Mouse (Mus musculus) midbrain, embryonic 11.5 days (tissue): ENCODE results near the gene Wdfy1. TPM values are rescaled to one million over a fixed set of nuclear protein-coding genes. Genes with fewer than 3 reads are reported as not detected.

Source experiments
- ATAC-seq: fragments of 200-750 bp; cut with Nextera tagmentation; 2 replicates; pipeline ENCODE4 v1.8.0; 2017; ENCODE audit warnings: moderate TSS enrichment, moderate library complexity; ENCODE audit not compliant: low FRiP score
- DNase-seq: peaks from one replicate; pipeline ENCODE4 v3.0.0; 2015; ENCODE audit warnings: low spot score; ENCODE audit errors: missing footprints
- H3K27ac ChIP-seq: fragments of 300-500 bp; sonication (generic); 2 replicates; pipeline ENCODE4 v1.5.1; 2014; ENCODE audit warnings: low read depth, low read length
- H3K27me3 ChIP-seq: fragments of 300-500 bp; sonication (generic); 2 replicates; pipeline ENCODE4 v1.6.1; 2014; ENCODE audit warnings: mild to moderate bottlenecking, low read length, moderate library complexity, mixed read lengths; ENCODE audit not compliant: control insufficient read depth, insufficient read depth
- H3K36me3 ChIP-seq: fragments of 300-500 bp; sonication (generic); 2 replicates; pipeline ENCODE4 v1.6.1; 2014; ENCODE audit warnings: mild to moderate bottlenecking, low read length, moderate library complexity, mixed read lengths; ENCODE audit not compliant: control insufficient read depth, insufficient read depth
- H3K4me1 ChIP-seq: fragments of 300-500 bp; sonication (generic); 2 replicates; pipeline ENCODE4 v1.6.1; 2014; ENCODE audit warnings: low read length; ENCODE audit not compliant: control insufficient read depth, insufficient read depth
- H3K4me2 ChIP-seq: fragments of 300-500 bp; sonication (generic); 2 replicates; pipeline ENCODE4 v1.6.1; 2014; ENCODE audit warnings: mild to moderate bottlenecking, moderate library complexity
- H3K4me3 ChIP-seq: fragments of 300-500 bp; sonication (generic); 2 replicates; pipeline ENCODE4 v1.5.1; 2014; ENCODE audit warnings: low read depth, low read length
- H3K9ac ChIP-seq: fragments of 300-500 bp; sonication (generic); 2 replicates; pipeline ENCODE4 v1.6.1; 2014; ENCODE audit warnings: low read length
- H3K9me3 ChIP-seq: fragments of 300-500 bp; sonication (generic); 2 replicates; pipeline ENCODE4 v1.6.1; 2016; ENCODE audit warnings: low read length; ENCODE audit not compliant: control insufficient read depth
- WGBS: fragments of 180-500 bp; shearing (Covaris S2); extraction: QIAGEN DNeasy Blood & Tissue Kit; methylation state at CpG from one replicate; pipeline ENCODE4 v1.1.7; 2014; 5-methylcytosine and 5-hydroxymethylcytosine counted together
- polyA plus RNA-seq: library from polyadenylated mRNA; unstranded; fragments of >200 nt; fragmentation: Nextera tagmentation; extraction: Ambion mirVana; gene quantifications from 2 replicates; pipeline ENCODE4 v1.2.1, GENCODE M21; 2014

Wdfy1 gene
- polyA plus RNA-seq, 1 experiment from 2014 or later: 49.1 TPM

GRCm38 (mm10) chr1:79756417-79756816, 19.5 kb downstream of the Wdfy1 start:
- H3K4me2 ChIP-seq: no peak overlapping the region
- H3K27me3 ChIP-seq: no peaks in the 10 kb centered on the region
- no peak overlapping the region for H3K4me3 ChIP-seq
- no peaks in the 10 kb centered on the region for H3K9me3 ChIP-seq
- 94% methylated on average over 5 of the region's 5 CpGs for WGBS
- no peak overlapping the region for H3K27ac ChIP-seq
- H3K9ac ChIP-seq: no peak overlapping the region
- ATAC-seq (no peak), DNase-seq (peak; percentile 66)
- no peaks in the 10 kb centered on the region for H3K36me3 ChIP-seq
- peaks cover 6% of the 10 kb centered on the region for H3K4me1 ChIP-seq

- DNase-seq: peak; percentile 54
- no peak overlapping the region for H3K4me3 ChIP-seq
- 86% methylated on average over 2 of the region's 2 CpGs for WGBS
- no peaks in the 10 kb centered on the region for H3K27me3 ChIP-seq
- H3K36me3 ChIP-seq: no peaks in the 10 kb centered on the region
- H3K4me2 ChIP-seq: no peak overlapping the region
- no peak overlapping the region for H3K27ac ChIP-seq
- peaks cover 3% of the 10 kb centered on the region; the same call in 1 of the 2 replicates for H3K4me1 ChIP-seq
- no peak for ATAC-seq
- H3K9ac ChIP-seq: no peak overlapping the region
- H3K9me3 ChIP-seq: no peaks in the 10 kb centered on the region; the same call in 1 of the 2 replicates
Measured at GRCm38 (mm10) chr1:79755376-79755775, 20.6 kb downstream of the Wdfy1 start.

- H3K9ac ChIP-seq: no peak overlapping the region
- H3K36me3 ChIP-seq: no peaks in the 10 kb centered on the region
- H3K4me1 ChIP-seq: peaks cover 3% of the 10 kb centered on the region; the same call in 1 of the 2 replicates
- ATAC-seq (no peak), DNase-seq (no peak)
- 90% methylated on average over 3 of the region's 3 CpGs for WGBS
- H3K9me3 ChIP-seq: no peaks in the 10 kb centered on the region; the same call in 1 of the 2 replicates
- no peaks in the 10 kb centered on the region for H3K27me3 ChIP-seq
- no peak overlapping the region for H3K4me3 ChIP-seq
- no peak overlapping the region for H3K27ac ChIP-seq
- H3K4me2 ChIP-seq: no peak overlapping the region
Measured at GRCm38 (mm10) chr1:79754936-79755335, 21.0 kb downstream of the Wdfy1 start.

GRCm38 (mm10) chr1:79753456-79753855, 22.5 kb downstream of the Wdfy1 start:
- H3K9me3 ChIP-seq: no peaks in the 10 kb centered on the region; the same call in 1 of the 2 replicates
- 92% methylated on average over 3 of the region's 3 CpGs for WGBS
- no peaks in the 10 kb centered on the region for H3K27me3 ChIP-seq
- DNase-seq (peak; percentile 33), ATAC-seq (no peak)
- H3K4me2 ChIP-seq: no peak overlapping the region
- no peaks in the 10 kb centered on the region for H3K36me3 ChIP-seq
- no peak overlapping the region for H3K9ac ChIP-seq
- no peaks in the 10 kb centered on the region for H3K4me1 ChIP-seq
- H3K4me3 ChIP-seq: no peak overlapping the region
- no peak overlapping the region for H3K27ac ChIP-seq

- H3K4me2 ChIP-seq: no peak overlapping the region
Measured at GRCm38 (mm10) chr1:79752714-79753340, 23.1 kb downstream of the Wdfy1 start.

GRCm38 (mm10) chr1:79752015-79752695, 23.8 kb downstream of the Wdfy1 start:
- 87% methylated on average over 7 of the region's 7 CpGs for WGBS
- no peak overlapping the region for H3K4me3 ChIP-seq
- ATAC-seq (no peak), DNase-seq (no peak)
- no peak overlapping the region for H3K27ac ChIP-seq
- no peaks in the 10 kb centered on the region for H3K4me1 ChIP-seq
- no peaks in the 10 kb centered on the region for H3K27me3 ChIP-seq
- no peaks in the 10 kb centered on the region; the same call in 1 of the 2 replicates for H3K9me3 ChIP-seq
- H3K4me2 ChIP-seq: no peak overlapping the region
- H3K9ac ChIP-seq: no peak overlapping the region
- no peaks in the 10 kb centered on the region for H3K36me3 ChIP-seq

More at GRCm38 (mm10) chr1:79752714-79753340, 23.1 kb downstream of the Wdfy1 start:
- no peaks in the 10 kb centered on the region for H3K27me3 ChIP-seq
- no peaks in the 10 kb centered on the region; the same call in 1 of the 2 replicates for H3K9me3 ChIP-seq
- ATAC-seq (no peak), DNase-seq (no peak)
- no peak overlapping the region for H3K27ac ChIP-seq
- H3K4me1 ChIP-seq: no peaks in the 10 kb centered on the region
- 87% methylated on average over 4 of the region's 4 CpGs for WGBS
- H3K36me3 ChIP-seq: no peaks in the 10 kb centered on the region
- no peak overlapping the region for H3K9ac ChIP-seq
- H3K4me3 ChIP-seq: no peak overlapping the region

- H3K4me3 ChIP-seq: no peak overlapping the region
- H3K9ac ChIP-seq: no peak overlapping the region
- no peak overlapping the region for H3K4me2 ChIP-seq
- H3K9me3 ChIP-seq: no peaks in the 10 kb centered on the region; the same call in 1 of the 2 replicates
- no peaks in the 10 kb centered on the region for H3K36me3 ChIP-seq
- ATAC-seq (no peak), DNase-seq (peak; percentile 56)
- no peaks in the 10 kb centered on the region for H3K4me1 ChIP-seq
- 92% methylated on average over 5 of the region's 5 CpGs for WGBS
- H3K27me3 ChIP-seq: no peaks in the 10 kb centered on the region
- no peak overlapping the region for H3K27ac ChIP-seq
Measured at GRCm38 (mm10) chr1:79751186-79751585, 24.8 kb downstream of the Wdfy1 start.

GRCm38 (mm10) chr1:79746056-79746455, 29.9 kb downstream of the Wdfy1 start:
- Histone ChIP-seq H3K9me3 (no peaks in the 10 kb centered on the region; the same call in 1 of the 2 replicates), H3K9ac (no peak overlapping the region), H3K36me3 (no peaks in the 10 kb centered on the region), H3K4me2 (no peak overlapping the region), H3K27me3 (no peaks in the 10 kb centered on the region), H3K4me1 (no peaks in the 10 kb centered on the region), H3K27ac (no peak overlapping the region), H3K4me3 (no peak overlapping the region)
- 90% methylated on average over 4 of the region's 4 CpGs for WGBS
- ATAC-seq: no peak
- DNase-seq: peak; percentile 62

- H3K27me3 ChIP-seq: no peaks in the 10 kb centered on the region
Measured at GRCm38 (mm10) chr1:79743385-79743784, 32.6 kb downstream of the Wdfy1 start.

More at GRCm38 (mm10) chr1:79743385-79743784, 32.6 kb downstream of the Wdfy1 start:
- DNase-seq (no peak), ATAC-seq (no peak)
- H3K9me3 ChIP-seq: no peaks in the 10 kb centered on the region
- no peak overlapping the region for H3K9ac ChIP-seq
- WGBS: 92% methylated on average over 1 of the region's 1 CpGs
- H3K27ac ChIP-seq: no peak overlapping the region
- no peak overlapping the region for H3K4me3 ChIP-seq
- H3K36me3 ChIP-seq: no peaks in the 10 kb centered on the region
- no peaks in the 10 kb centered on the region for H3K4me1 ChIP-seq
- no peak overlapping the region for H3K4me2 ChIP-seq
